Mouse (Mus musculus): ENCODE measurements around the gene Il1r2. TPM values are rescaled to one million over a fixed set of nuclear protein-coding genes. Genes with fewer than 3 reads are reported as not detected.
A peak's percentile ranks its signal among the peaks of the same experiment; 100 is the strongest.

Gene Il1r2
- polyA plus RNA-seq, 1 experiment from 2014 or later, result 3.9 TPM

DNA sequence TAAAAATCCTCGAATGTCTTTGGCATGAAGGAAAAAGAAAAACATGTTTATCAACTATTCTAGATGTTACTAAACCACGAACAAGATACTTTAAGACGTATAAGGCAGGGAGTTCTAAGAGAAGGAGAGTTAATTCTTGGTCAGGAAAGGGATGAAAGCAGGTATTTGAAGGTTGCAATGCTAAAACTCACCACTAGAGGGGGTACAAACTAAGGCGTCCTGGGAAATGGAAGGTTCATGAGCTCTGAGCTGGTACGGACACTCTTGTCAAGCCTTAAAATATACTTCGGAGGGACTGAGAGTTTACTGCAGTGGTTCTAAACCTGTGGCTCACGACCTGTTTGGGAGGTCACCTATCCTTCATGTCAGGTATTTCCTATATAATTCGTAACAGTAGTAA is 41.4 kb downstream of the Il1r2 start:
- Histone ChIP-seq H3K4me3 (ENCODE audit: low read depth, low read length) (no peak overlapping the region), H3K9ac (replicated peaks; ENCODE audit: low read depth) (no peak overlapping the region), H3K9me3 (ENCODE audit: low read length) (no peaks in the 10 kb centered on the region), H3K27me3 (replicated peaks; ENCODE audit: insufficient read depth, low read length) (no peaks in the 10 kb centered on the region), H3K36me3 (ENCODE audit: insufficient read depth, low read length) (no peaks in the 10 kb centered on the region), H3K4me1 (ENCODE audit: insufficient read depth, low read depth, low read length) (no peaks in the 10 kb centered on the region), H3K27ac (ENCODE audit: low read length) (no peak overlapping the region), H3K4me2 (replicated peaks; ENCODE audit: low read depth, low read length) (no peak overlapping the region)
- peak; percentile 92 for TF ChIP-seq CTCF (IDR thresholded peaks at IDR 0.05)
- TF ChIP-seq EP300 (IDR thresholded peaks at IDR 0.05), result no peak
- ATAC-seq, result peak; percentile 23; the same call in 1 of the 2 replicates
- 37% methylated on average over 8 of the region's 8 CpGs for WGBS
- DNase-seq (ENCODE audit: low spot score), result peak; percentile 81

DNA sequence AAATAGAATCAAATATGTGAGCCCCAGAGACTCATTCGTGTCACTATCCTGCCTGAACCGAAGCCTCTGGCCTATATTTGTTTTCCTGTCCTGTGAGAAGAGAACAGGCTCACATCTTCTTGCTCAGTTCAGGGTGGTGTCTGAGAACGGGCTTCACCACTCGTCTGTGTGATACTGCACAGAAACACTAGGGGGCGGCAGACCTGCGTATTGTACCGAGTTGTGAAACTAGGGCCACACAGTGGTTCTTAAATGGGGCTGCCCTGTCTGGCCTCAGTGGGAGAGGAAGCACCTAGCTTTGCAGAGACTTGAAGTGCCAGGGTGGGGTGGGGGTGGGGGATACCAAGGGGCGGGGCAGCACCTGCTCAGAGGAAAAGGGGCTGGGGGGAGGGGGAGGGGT is 42.5 kb downstream of the Il1r2 start:
- WGBS, result 4% methylated on average over 8 of the region's 8 CpGs
- Histone ChIP-seq H3K27me3 (replicated peaks; ENCODE audit: insufficient read depth, low read length) (no peaks in the 10 kb centered on the region), H3K27ac (ENCODE audit: low read length) (no peak overlapping the region), H3K4me2 (replicated peaks; ENCODE audit: low read depth, low read length) (no peak overlapping the region), H3K4me3 (ENCODE audit: low read depth, low read length) (no peak overlapping the region), H3K4me1 (ENCODE audit: insufficient read depth, low read depth, low read length) (no peaks in the 10 kb centered on the region), H3K9ac (replicated peaks; ENCODE audit: low read depth) (no peak overlapping the region), H3K36me3 (ENCODE audit: insufficient read depth, low read length) (no peaks in the 10 kb centered on the region), H3K9me3 (ENCODE audit: low read length) (no peaks in the 10 kb centered on the region)
- DNase-seq (ENCODE audit: low spot score) (peak; percentile 88), ATAC-seq (peak; percentile 73)
- TF ChIP-seq EP300 (IDR thresholded peaks at IDR 0.05), result no peak
- peak; percentile 95 for TF ChIP-seq CTCF (IDR thresholded peaks at IDR 0.05)

DNA sequence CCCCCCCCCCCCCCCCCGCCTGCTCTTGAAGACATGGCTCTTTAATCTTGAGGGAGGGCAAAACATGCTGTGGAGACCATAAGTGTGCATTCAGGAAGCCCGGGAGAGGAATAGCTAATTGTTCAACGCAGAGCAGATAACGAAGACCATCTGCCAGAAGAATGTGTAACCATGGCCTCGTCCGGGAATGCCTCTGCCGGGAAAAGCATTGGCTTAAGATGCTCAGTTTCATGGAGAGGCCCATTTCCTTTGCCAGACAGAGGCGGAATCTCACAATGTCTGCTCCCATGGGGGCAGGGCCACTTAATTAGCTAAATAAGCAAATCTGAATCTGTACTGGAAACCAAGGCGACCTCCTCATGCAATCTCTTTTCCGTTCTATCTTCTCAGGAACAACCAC is 43.7 kb downstream of the Il1r2 start:
- WGBS, result 44% methylated on average over 9 of the region's 10 CpGs
- no peak for TF ChIP-seq EP300 (IDR thresholded peaks at IDR 0.05)
- TF ChIP-seq CTCF (IDR thresholded peaks at IDR 0.05), result no peak
- DNase-seq (ENCODE audit: low spot score) (peak; percentile 69), ATAC-seq (peak; percentile 68)
- Histone ChIP-seq H3K4me3 (ENCODE audit: low read depth, low read length) (no peak overlapping the region), H3K27ac (ENCODE audit: low read length) (no peak overlapping the region), H3K27me3 (replicated peaks; ENCODE audit: insufficient read depth, low read length) (no peaks in the 10 kb centered on the region), H3K9ac (replicated peaks; ENCODE audit: low read depth) (no peak overlapping the region), H3K9me3 (ENCODE audit: low read length) (no peaks in the 10 kb centered on the region), H3K4me1 (ENCODE audit: insufficient read depth, low read depth, low read length) (no peaks in the 10 kb centered on the region), H3K4me2 (replicated peaks; ENCODE audit: low read depth, low read length) (no peak overlapping the region), H3K36me3 (ENCODE audit: insufficient read depth, low read length) (no peaks in the 10 kb centered on the region)

DNA sequence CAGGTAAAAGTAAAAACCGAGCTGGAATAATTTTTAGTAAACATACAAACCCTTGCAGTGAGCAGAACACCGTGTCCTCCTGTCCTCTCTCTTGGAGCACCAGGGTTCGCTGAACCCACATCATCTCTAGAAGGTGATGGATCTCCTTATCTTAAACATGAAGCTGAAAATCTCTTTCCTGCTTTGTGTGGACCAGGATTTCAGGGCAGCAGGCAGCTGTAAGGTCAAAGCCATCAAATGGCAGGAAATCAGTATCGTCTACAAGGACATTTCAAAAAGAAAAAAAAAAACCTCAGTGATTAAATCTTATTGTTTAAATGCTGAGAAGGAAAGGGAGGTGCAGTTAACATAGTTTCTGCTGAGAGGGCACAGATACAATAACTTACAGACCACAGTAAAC is 50.4 kb downstream of the Il1r2 start:
- Histone ChIP-seq H3K27ac (ENCODE audit: low read length) (no peak overlapping the region), H3K4me3 (ENCODE audit: low read depth, low read length) (no peak overlapping the region), H3K36me3 (ENCODE audit: insufficient read depth, low read length) (no peaks in the 10 kb centered on the region), H3K9ac (replicated peaks; ENCODE audit: low read depth) (no peak overlapping the region), H3K27me3 (replicated peaks; ENCODE audit: insufficient read depth, low read length) (no peaks in the 10 kb centered on the region), H3K9me3 (ENCODE audit: low read length) (no peaks in the 10 kb centered on the region), H3K4me2 (replicated peaks; ENCODE audit: low read depth, low read length) (no peak overlapping the region), H3K4me1 (ENCODE audit: insufficient read depth, low read depth, low read length) (no peaks in the 10 kb centered on the region)
- DNase-seq (ENCODE audit: low spot score), result no peak
- WGBS, result 40% methylated on average over 4 of the region's 4 CpGs
- TF ChIP-seq CTCF (IDR thresholded peaks at IDR 0.05), result no peak
- TF ChIP-seq EP300 (IDR thresholded peaks at IDR 0.05), result no peak
- ATAC-seq, result no peak

DNA sequence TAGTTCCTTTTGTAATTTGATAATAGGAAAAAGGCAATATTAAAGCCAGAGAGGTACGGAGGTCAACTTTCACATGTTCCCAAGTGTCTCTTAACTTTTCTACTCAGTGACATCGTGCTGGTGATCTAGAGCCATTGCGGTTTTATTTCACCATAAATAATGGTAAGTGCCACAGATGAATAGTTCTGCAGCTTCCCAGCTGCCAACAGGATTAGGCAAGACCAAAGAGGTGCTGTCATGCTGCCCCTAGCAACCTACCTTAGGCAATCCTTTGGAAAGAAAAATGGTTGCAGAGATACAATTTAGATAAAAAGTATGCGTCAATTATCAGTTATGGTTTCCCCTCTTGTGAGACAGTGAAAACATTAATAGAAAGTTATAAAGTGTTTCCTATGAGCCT is 54.6 kb downstream of the Il1r2 start:
- no peak overlapping the region for H3K4me2 ChIP-seq (replicated peaks; ENCODE audit: low read depth, low read length)
- 78% methylated on average over 4 of the region's 4 CpGs for WGBS
- H3K27ac ChIP-seq (ENCODE audit: low read length), result no peak overlapping the region
- no peaks in the 10 kb centered on the region for H3K27me3 ChIP-seq (replicated peaks; ENCODE audit: insufficient read depth, low read length)
- no peak overlapping the region for H3K4me3 ChIP-seq (ENCODE audit: low read depth, low read length)
- no peak for DNase-seq (ENCODE audit: low spot score)
- H3K9ac ChIP-seq (replicated peaks; ENCODE audit: low read depth), result no peak overlapping the region
- H3K36me3 ChIP-seq (ENCODE audit: insufficient read depth, low read length), result no peaks in the 10 kb centered on the region
- H3K4me1 ChIP-seq (ENCODE audit: insufficient read depth, low read depth, low read length), result no peaks in the 10 kb centered on the region
- H3K9me3 ChIP-seq (ENCODE audit: low read length), result no peaks in the 10 kb centered on the region
- TF ChIP-seq CTCF (IDR thresholded peaks at IDR 0.05), result no peak
- TF ChIP-seq EP300 (IDR thresholded peaks at IDR 0.05), result no peak
- no peak for ATAC-seq

DNA sequence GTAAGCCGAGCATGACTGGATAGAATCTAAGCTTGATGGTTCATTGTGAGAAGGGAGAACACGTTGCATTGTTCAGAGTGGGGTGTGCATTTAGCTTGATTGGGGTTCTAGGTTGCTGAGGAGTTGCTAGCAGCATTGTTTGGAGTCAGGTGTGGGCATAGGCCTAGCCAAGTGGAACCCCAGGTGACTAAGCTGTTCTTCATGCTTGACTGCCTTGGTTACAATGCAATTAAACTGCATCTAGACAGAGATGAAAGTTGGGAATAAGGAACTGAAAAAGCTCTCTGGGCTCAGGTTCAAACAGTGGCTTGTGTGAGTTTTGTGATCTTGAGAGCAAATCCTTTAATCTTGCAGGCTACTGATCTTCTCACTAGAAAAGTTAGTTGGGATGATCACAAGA is 55.4 kb downstream of the Il1r2 start:
- DNase-seq (ENCODE audit: low spot score) (no peak), ATAC-seq (no peak)
- Histone ChIP-seq H3K27ac (ENCODE audit: low read length) (no peak overlapping the region), H3K9ac (replicated peaks; ENCODE audit: low read depth) (no peak overlapping the region), H3K4me2 (replicated peaks; ENCODE audit: low read depth, low read length) (no peak overlapping the region), H3K4me3 (ENCODE audit: low read depth, low read length) (no peak overlapping the region), H3K27me3 (replicated peaks; ENCODE audit: insufficient read depth, low read length) (no peaks in the 10 kb centered on the region), H3K36me3 (ENCODE audit: insufficient read depth, low read length) (no peaks in the 10 kb centered on the region), H3K4me1 (ENCODE audit: insufficient read depth, low read depth, low read length) (no peaks in the 10 kb centered on the region), H3K9me3 (ENCODE audit: low read length) (no peaks in the 10 kb centered on the region)
- WGBS, result 67% methylated on average over 2 of the region's 2 CpGs
- TF ChIP-seq EP300 (IDR thresholded peaks at IDR 0.05) (no peak), CTCF (IDR thresholded peaks at IDR 0.05) (no peak)

DNA sequence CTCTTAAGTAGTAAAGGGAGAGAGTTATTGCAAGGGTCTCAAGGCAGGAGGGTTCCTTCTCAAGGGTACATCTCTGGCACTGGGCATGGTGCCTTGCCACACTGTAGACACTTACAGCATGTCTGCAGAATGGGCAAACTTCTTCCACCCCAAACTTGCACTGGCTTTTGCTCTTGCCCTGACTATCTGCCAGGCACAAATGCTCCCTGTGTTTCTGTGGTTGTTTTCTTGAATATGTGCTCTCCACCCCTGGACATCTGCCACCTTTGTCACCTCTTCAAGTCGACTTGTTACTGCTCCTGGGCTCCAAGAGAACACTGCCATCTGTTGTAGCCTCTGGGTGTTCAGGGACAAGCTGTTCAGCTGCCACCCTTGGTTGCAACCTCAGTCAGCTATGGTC is 57.8 kb downstream of the Il1r2 start:
- 43% methylated on average over 1 of the region's 1 CpGs for WGBS
- DNase-seq (ENCODE audit: low spot score), result no peak
- Histone ChIP-seq H3K27ac (ENCODE audit: low read length) (no peak overlapping the region), H3K4me2 (replicated peaks; ENCODE audit: low read depth, low read length) (no peak overlapping the region), H3K36me3 (ENCODE audit: insufficient read depth, low read length) (no peaks in the 10 kb centered on the region), H3K9me3 (ENCODE audit: low read length) (no peaks in the 10 kb centered on the region), H3K9ac (replicated peaks; ENCODE audit: low read depth) (no peak overlapping the region), H3K27me3 (replicated peaks; ENCODE audit: insufficient read depth, low read length) (no peaks in the 10 kb centered on the region), H3K4me3 (ENCODE audit: low read depth, low read length) (no peak overlapping the region), H3K4me1 (ENCODE audit: insufficient read depth, low read depth, low read length) (no peaks in the 10 kb centered on the region)
- no peak for ATAC-seq
- TF ChIP-seq EP300 (IDR thresholded peaks at IDR 0.05) (no peak), CTCF (IDR thresholded peaks at IDR 0.05) (0 out of 2 replicates have a peak, but pooled peaks have one; percentile 9)
